Mouse (Mus musculus) stomach, postnatal 0 days (tissue): ENCODE results near the gene Osbpl8. TPM values are rescaled to one million over a fixed set of nuclear protein-coding genes. Genes with fewer than 3 reads are reported as not detected.

Source experiments
- ATAC-seq: fragments of 200-750 bp; cut with Nextera tagmentation; 2 replicates; pipeline ENCODE4 v1.8.0; 2017; ENCODE audit not compliant: low FRiP score, low TSS enrichment
- DNase-seq: peaks from one replicate; pipeline ENCODE4 v3.0.0-alpha.2; 2016; ENCODE audit warnings: low spot score
- H3K27ac ChIP-seq: fragments of 300-500 bp; sonication (generic); replicated peaks from 2 replicates; pipeline ENCODE4 v1.5.1; 2014; ENCODE audit warnings: mild to moderate bottlenecking, control low read depth
- H3K27me3 ChIP-seq: fragments of 300-500 bp; sonication (generic); 2 replicates; pipeline ENCODE4 v1.6.1; 2014; ENCODE audit warnings: low read length; ENCODE audit not compliant: control insufficient read depth, insufficient read depth
- H3K36me3 ChIP-seq: fragments of 300-500 bp; sonication (generic); 2 replicates; pipeline ENCODE4 v1.6.1; 2014; ENCODE audit warnings: low read length, mixed read lengths; ENCODE audit not compliant: control insufficient read depth, insufficient read depth
- H3K4me1 ChIP-seq: fragments of 300-500 bp; sonication (generic); replicated peaks from 2 replicates; pipeline ENCODE4 v1.6.1; 2014; ENCODE audit warnings: antibody characterized with exemption; ENCODE audit not compliant: control insufficient read depth, insufficient read depth
- H3K4me2 ChIP-seq: fragments of 300-500 bp; sonication (generic); replicated peaks from 2 replicates; pipeline ENCODE4 v1.6.1; 2014; ENCODE audit warnings: low read depth, mild to moderate bottlenecking, control low read depth, moderate library complexity
- H3K4me3 ChIP-seq: fragments of 300-500 bp; sonication (generic); 2 replicates; pipeline ENCODE4 v1.5.1; 2014; ENCODE audit warnings: low read depth, low read length, control low read depth
- H3K9ac ChIP-seq: fragments of 300-500 bp; sonication (generic); 2 replicates; pipeline ENCODE4 v1.6.1; 2014; ENCODE audit warnings: mild to moderate bottlenecking, low read length, control low read depth, mixed read lengths
- H3K9me3 ChIP-seq: fragments of 300-500 bp; sonication (generic); 2 replicates; pipeline ENCODE4 v1.6.1; 2016; ENCODE audit warnings: low read length; ENCODE audit not compliant: control insufficient read depth
- CTCF ChIP-seq: IDR thresholded peaks from 2 replicates; pipeline ENCODE4 v1.5.1; 2016; ENCODE audit warnings: antibody characterized with exemption, low read depth, mild to moderate bottlenecking, moderate library complexity
- EP300 ChIP-seq: optimal IDR thresholded peaks from 2 replicates; pipeline ENCODE3; 2016; ENCODE audit warnings: antibody characterized with exemption
- WGBS: fragments of 180-500 bp; shearing (Covaris S2); extraction: QIAGEN DNeasy Blood & Tissue Kit; methylation state at CpG from one replicate; pipeline ENCODE4 v1.1.7; 2014; 5-methylcytosine and 5-hydroxymethylcytosine counted together
- polyA plus RNA-seq: library from polyadenylated mRNA; unstranded; fragments of >200 nt; fragmentation: Nextera tagmentation; extraction: Ambion mirVana; gene quantifications from 2 replicates; pipeline ENCODE4 v1.2.1, GENCODE M21; 2015

Osbpl8 gene
- polyA plus RNA-seq, 1 experiment from 2014 or later = 5.1 TPM

- no peak for DNase-seq
- ATAC-seq = no peak
Measured at GRCm38 (mm10) chr10:111336353-111336713, 171.8 kb downstream of the Osbpl8 start.

GRCm38 (mm10) chr10:111339296-111339695 is 174.7 kb downstream of the Osbpl8 start:
- Histone ChIP-seq H3K9ac (no peak overlapping the region), H3K27me3 (no peaks in the 10 kb centered on the region), H3K4me1 (no peaks in the 10 kb centered on the region), H3K4me2 (no peak overlapping the region), H3K36me3 (no peaks in the 10 kb centered on the region), H3K9me3 (no peaks in the 10 kb centered on the region), H3K4me3 (no peak overlapping the region), H3K27ac (no peak overlapping the region)
- 67% methylated on average over 11 of the region's 11 CpGs for WGBS
- ATAC-seq = no peak
- DNase-seq = no peak
- TF ChIP-seq CTCF = no peak
- TF ChIP-seq EP300 = no peak

More at GRCm38 (mm10) chr10:111336353-111336713, 171.8 kb downstream of the Osbpl8 start:
- H3K9ac ChIP-seq = no peak overlapping the region
- peak overlapping the region; percentile 47 for H3K4me2 ChIP-seq
- H3K4me3 ChIP-seq = peak overlapping the region; percentile 15
- no peaks in the 10 kb centered on the region for H3K4me1 ChIP-seq
- no peak overlapping the region for H3K27ac ChIP-seq
- no peaks in the 10 kb centered on the region for H3K36me3 ChIP-seq
- H3K9me3 ChIP-seq = no peaks in the 10 kb centered on the region
- no peaks in the 10 kb centered on the region for H3K27me3 ChIP-seq
- no peak for TF ChIP-seq CTCF
- TF ChIP-seq EP300 = no peak
- 19% methylated on average over 10 of the region's 10 CpGs for WGBS

- DNase-seq = no peak
- no peak overlapping the region for H3K9ac ChIP-seq
- no peak overlapping the region for H3K4me3 ChIP-seq
- ATAC-seq = no peak
- 64% methylated on average over 7 of the region's 7 CpGs for WGBS
- no peaks in the 10 kb centered on the region for H3K36me3 ChIP-seq
- no peaks in the 10 kb centered on the region for H3K9me3 ChIP-seq
- H3K27ac ChIP-seq = no peak overlapping the region
- TF ChIP-seq CTCF = no peak
- TF ChIP-seq EP300 = no peak
- H3K4me2 ChIP-seq = no peak overlapping the region
- no peaks in the 10 kb centered on the region for H3K4me1 ChIP-seq
- H3K27me3 ChIP-seq = no peaks in the 10 kb centered on the region
Measured at GRCm38 (mm10) chr10:111341761-111342160, 177.2 kb downstream of the Osbpl8 start.

- no peaks in the 10 kb centered on the region for H3K36me3 ChIP-seq
- no peak for DNase-seq
- H3K4me3 ChIP-seq = no peak overlapping the region
Measured at GRCm38 (mm10) chr10:111343555-111343954, 179.0 kb downstream of the Osbpl8 start.

More at GRCm38 (mm10) chr10:111343555-111343954, 179.0 kb downstream of the Osbpl8 start:
- Histone ChIP-seq H3K27ac (no peak overlapping the region), H3K4me1 (no peaks in the 10 kb centered on the region), H3K4me2 (no peak overlapping the region), H3K9me3 (no peaks in the 10 kb centered on the region), H3K9ac (no peak overlapping the region), H3K27me3 (no peaks in the 10 kb centered on the region)
- no peak for TF ChIP-seq EP300
- no peak for TF ChIP-seq CTCF
- ATAC-seq = no peak
- WGBS = 61% methylated on average over 5 of the region's 5 CpGs

Other genes starting within 250 kb of the Osbpl8 start
- gene Csrp2, start 245.0 kb upstream of the Osbpl8 start, polyA plus RNA-seq = 185 and 191 TPM in 2 replicates
- gene Zdhhc17, start 154.6 kb upstream of the Osbpl8 start, polyA plus RNA-seq = 6.1 and 6.4 TPM in 2 replicates
- gene Bbs10, start 133.9 kb downstream of the Osbpl8 start, polyA plus RNA-seq = 1.5 and 1.7 TPM in 2 replicates